34 mouse cellular contexts compared by ENCODE assay signal in the genomic region with DNA sequence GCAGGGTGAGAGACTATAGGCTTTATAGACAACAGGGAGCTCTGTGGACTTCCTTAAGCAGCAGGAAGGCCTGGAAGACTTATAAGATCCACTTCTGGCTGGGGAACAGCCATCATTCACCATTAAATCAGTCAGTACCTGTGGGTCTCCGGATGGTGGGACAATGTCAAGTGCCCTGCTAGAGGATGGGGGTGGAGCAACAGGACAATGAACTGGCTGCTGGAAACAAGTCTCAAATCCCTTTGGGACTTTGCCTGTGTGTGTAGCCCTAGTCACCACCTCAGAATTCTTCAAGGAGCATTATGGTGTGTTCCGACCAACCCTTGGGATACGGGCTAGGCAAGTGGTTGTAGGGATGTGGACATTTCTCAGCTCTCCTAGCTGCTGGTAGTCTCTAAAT.
"Had no signal": no experiment of that assay in that cellular context is flagged by ENCODE, and none has a peak within 500 bp of the region (broad histone marks: within the 10 kb centered on the region; RNA-seq: fewer than 3 reads in every experiment).

No protein-coding gene starts in this region.

- H3K27me3 ChIP-seq: heart, embryonic 12.5 days; heart, embryonic 13.5 days; heart, embryonic 15.5 days; hindbrain, embryonic 12.5 days; hindbrain, embryonic 13.5 days; hindbrain, embryonic 15.5 days; intestine, embryonic 15.5 days; kidney, embryonic 15.5 days had no signal

- H3K9ac ChIP-seq: heart, embryonic 12.5 days; heart, embryonic 13.5 days; heart, embryonic 15.5 days; hindbrain, embryonic 12.5 days; hindbrain, embryonic 13.5 days; hindbrain, embryonic 14.5 days; hindbrain, embryonic 15.5 days; intestine, embryonic 15.5 days; kidney, embryonic 15.5 days had no signal

- DNase-seq: heart, adult 2 months; heart, postnatal 10 days; heart, postnatal 14 days; heart, postnatal 4 days; kidney, adult 11 months; kidney, adult 18-20 months; kidney, adult 2 months; kidney, adult 8-10 months; kidney, adult 9 months; kidney, postnatal 14 days; kidney, postnatal 25 days; kidney, postnatal 36 days; kidney, postnatal 4 days; layer of hippocampus, adult 9-11 months; layer of hippocampus, postnatal 36 days had no signal

- H3K4me1 ChIP-seq: heart, embryonic 13.5 days; heart, embryonic 15.5 days; hindbrain, embryonic 10.5 days; hindbrain, embryonic 12.5 days; hindbrain, embryonic 13.5 days; hindbrain, embryonic 15.5 days; intestine, embryonic 15.5 days; kidney, embryonic 15.5 days had no signal

- H3K36me3 ChIP-seq: heart, embryonic 10.5 days; heart, embryonic 13.5 days; heart, embryonic 15.5 days; hindbrain, embryonic 10.5 days; hindbrain, embryonic 12.5 days; hindbrain, embryonic 13.5 days; hindbrain, embryonic 15.5 days; intestine, embryonic 15.5 days; kidney, embryonic 15.5 days had no signal

- H3K9me3 ChIP-seq: heart, embryonic 10.5 days; heart, embryonic 12.5 days; heart, embryonic 13.5 days; heart, embryonic 15.5 days; hindbrain, embryonic 10.5 days; hindbrain, embryonic 12.5 days; hindbrain, embryonic 13.5 days; hindbrain, embryonic 15.5 days; intestine, embryonic 15.5 days; kidney, embryonic 15.5 days had no signal

- ATAC-seq: hindbrain, embryonic 16.5 days; hindbrain, postnatal 0 days; inflammation-experienced regulatory T-cells, adult 6 months; intestine, embryonic 15.5 days; intestine, embryonic 16.5 days; intestine, postnatal 0 days had no signal

- H3K4me3 ChIP-seq: heart, adult 2 months; heart, embryonic 10.5 days; heart, embryonic 12.5 days; heart, embryonic 13.5 days; heart, embryonic 15.5 days; hindbrain, embryonic 10.5 days; hindbrain, embryonic 12.5 days; hindbrain, embryonic 13.5 days; hindbrain, embryonic 15.5 days; intestine, embryonic 15.5 days; kidney, embryonic 15.5 days; layer of hippocampus, adult 2 months had no signal

- H3K27ac ChIP-seq: heart, adult 2 months; heart, embryonic 10.5 days; heart, embryonic 13.5 days; heart, embryonic 15.5 days; hindbrain, embryonic 10.5 days; hindbrain, embryonic 12.5 days; hindbrain, embryonic 13.5 days; hindbrain, embryonic 14.5 days; hindbrain, embryonic 15.5 days; hindbrain, postnatal 0 days; intestine, embryonic 15.5 days; kidney, embryonic 15.5 days; kidney, postnatal 0 days; layer of hippocampus, adult 2 months had no signal

- H3K4me2 ChIP-seq: heart, embryonic 11.5 days; heart, embryonic 12.5 days; heart, embryonic 13.5 days; heart, embryonic 15.5 days; hindbrain, embryonic 12.5 days; hindbrain, embryonic 13.5 days; hindbrain, embryonic 14.5 days; hindbrain, embryonic 15.5 days; intestine, embryonic 15.5 days; kidney, embryonic 15.5 days had no signal
